Comparison of ENCODE assay signal across 10 mouse cellular contexts in the genomic region with DNA sequence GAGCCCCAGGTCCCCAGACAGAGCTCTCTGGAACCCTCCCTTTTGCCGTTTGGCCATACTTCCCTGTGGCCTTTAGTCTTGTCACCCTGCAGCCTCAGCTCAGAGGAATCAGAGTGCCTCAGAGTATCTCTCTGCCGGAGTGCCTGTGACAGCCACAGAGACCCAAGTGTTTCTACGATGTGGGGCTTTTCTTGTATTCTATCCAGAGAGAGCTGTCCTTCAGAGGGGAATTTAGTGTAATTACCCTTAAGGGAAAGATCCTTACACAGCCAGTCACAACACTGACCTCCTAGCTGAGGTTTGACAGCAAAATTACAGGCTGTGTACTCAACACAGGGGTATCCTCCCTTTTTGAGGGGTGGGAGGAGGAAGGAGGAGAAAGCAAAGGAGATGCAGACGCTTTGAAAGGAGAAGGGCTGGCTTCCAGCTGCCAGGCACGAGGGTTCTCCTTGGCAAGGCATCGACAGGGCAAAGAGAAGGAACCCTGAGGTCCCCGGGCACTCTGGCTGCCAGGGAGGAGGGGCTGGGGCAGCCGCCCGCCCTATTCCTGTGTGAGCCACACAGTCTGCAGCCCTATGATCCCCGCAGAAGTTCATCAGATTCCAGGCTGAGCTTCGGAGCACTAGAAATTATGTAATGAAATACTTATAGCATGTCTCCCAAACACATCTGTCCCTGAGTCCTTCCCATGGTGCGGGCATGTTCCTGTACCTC. TPM values are rescaled to one million over a fixed set of nuclear protein-coding genes. Genes with fewer than 3 reads are reported as not detected.
DNase-seq lines count a peak whose midpoint lies in the region; ATAC-seq and TF ChIP-seq lines count a peak whose summit lies in the region.
"Had no signal": no experiment of that assay in that cellular context is flagged by ENCODE, and none has a peak within 500 bp of the region (broad histone marks: within the 10 kb centered on the region; RNA-seq: fewer than 3 reads in every experiment).

No protein-coding gene starts in this region.

- H3K4me1 ChIP-seq in lung, adult 2 months (ENCODE audit: control insufficient read depth, insufficient read depth, low read length) = no peaks in the 10 kb centered on the region
- H3K4me1 ChIP-seq in embryonic facial prominence, embryonic 15.5 days = peaks cover 20% of the 10 kb centered on the region
- peaks cover 27% of the 10 kb centered on the region for H3K4me1 ChIP-seq in intestine, embryonic 15.5 days (replicated peaks)
- H3K4me1 ChIP-seq in midbrain, embryonic 14.5 days (ENCODE audit: control insufficient read depth, insufficient read depth, low read length) = peaks cover 20% of the 10 kb centered on the region

- H3K4me2 ChIP-seq in embryonic facial prominence, embryonic 15.5 days (replicated peaks) = peak overlapping the region; percentile 22
- H3K4me2 ChIP-seq in intestine, embryonic 15.5 days (replicated peaks) = peak overlapping the region; percentile 12; the same call in 1 of the 2 replicates
- H3K4me2 ChIP-seq in midbrain, embryonic 14.5 days (ENCODE audit: low read length) = 0 out of 2 replicates have a peak overlapping the region, but pooled peaks have one; percentile 11

- no peak for TF ChIP-seq POLR2A in lung, adult 2 months (IDR thresholded peaks at IDR 0.05; ENCODE audit: borderline replicate concordance, extremely low read depth, low read depth, low read length)

- peak; percentile 20 for DNase-seq in lung, adult 2 months
- DNase-seq in lung, postnatal 36 days = no peak
- DNase-seq in midbrain, embryonic 14.5 days = peak; percentile 45
- DNase-seq in layer of hippocampus, adult 8-10 months (ENCODE audit: low spot score in 2 of 2) = no peak
- no peak for DNase-seq in spleen, postnatal 36 days (ENCODE audit: low spot score in 2 of 2)
- DNase-seq in gastrocnemius, postnatal 4 days (ENCODE audit: low spot score in 2 of 2) = no peak

- H3K27me3 ChIP-seq in embryonic facial prominence, embryonic 15.5 days = peaks cover 12% of the 10 kb centered on the region
- no peaks in the 10 kb centered on the region for H3K27me3 ChIP-seq in intestine, embryonic 15.5 days (replicated peaks)
- no peaks in the 10 kb centered on the region for H3K27me3 ChIP-seq in midbrain, embryonic 14.5 days (ENCODE audit: control insufficient read depth, insufficient read depth, low read length)

- 25% methylated on average over 12 of the region's 12 CpGs for WGBS in lung, adult 2 months
- WGBS in embryonic facial prominence, embryonic 15.5 days = 8% methylated on average over 12 of the region's 12 CpGs
- 15% methylated on average over 12 of the region's 12 CpGs for WGBS in intestine, embryonic 15.5 days
- WGBS in midbrain, embryonic 14.5 days = 22% methylated on average over 12 of the region's 12 CpGs

- 0 out of 2 replicates have a peak overlapping the region, but pooled peaks have one; percentile 22 for H3K27ac ChIP-seq in embryonic facial prominence, embryonic 15.5 days (replicated peaks)
- H3K27ac ChIP-seq in intestine, embryonic 15.5 days = peak overlapping the region; percentile 76
- H3K27ac ChIP-seq in midbrain, embryonic 14.5 days (replicated peaks; ENCODE audit: low read depth, low read length) = peak overlapping the region; percentile 68

- H3K9me3 ChIP-seq in embryonic facial prominence, embryonic 15.5 days (replicated peaks) = no peaks in the 10 kb centered on the region
- H3K9me3 ChIP-seq in intestine, embryonic 15.5 days = no peaks in the 10 kb centered on the region
- H3K9me3 ChIP-seq in midbrain, embryonic 14.5 days (ENCODE audit: control insufficient read depth, low read length) = no peaks in the 10 kb centered on the region

- no peak overlapping the region for H3K9ac ChIP-seq in embryonic facial prominence, embryonic 15.5 days
- no peak overlapping the region for H3K9ac ChIP-seq in intestine, embryonic 15.5 days
- no peak overlapping the region for H3K9ac ChIP-seq in midbrain, embryonic 14.5 days (replicated peaks; ENCODE audit: low read length)

- H3K4me3 ChIP-seq in lung, adult 2 months (replicated peaks; ENCODE audit: extremely low read depth, low read depth, low read length) = no peak overlapping the region
- no peak overlapping the region for H3K4me3 ChIP-seq in embryonic facial prominence, embryonic 15.5 days (replicated peaks)
- no peak overlapping the region for H3K4me3 ChIP-seq in intestine, embryonic 15.5 days (replicated peaks)
- no peak overlapping the region for H3K4me3 ChIP-seq in midbrain, embryonic 14.5 days (replicated peaks; ENCODE audit: low read depth, low read length)
- H3K4me3 ChIP-seq: erythroblast, embryonic 14.5 days had no signal

- no peak for TF ChIP-seq CTCF in lung, adult 2 months (IDR thresholded peaks at IDR 0.05; ENCODE audit: insufficient read depth, low read length)

- no peaks in the 10 kb centered on the region for H3K36me3 ChIP-seq in embryonic facial prominence, embryonic 15.5 days
- no peaks in the 10 kb centered on the region for H3K36me3 ChIP-seq in intestine, embryonic 15.5 days
- H3K36me3 ChIP-seq in midbrain, embryonic 14.5 days (ENCODE audit: control insufficient read depth, insufficient read depth, low read length) = no peaks in the 10 kb centered on the region
- H3K36me3 ChIP-seq: G1E had no signal

- ATAC-seq in embryonic facial prominence, embryonic 15.5 days (ENCODE audit: insufficient number of reproducible peaks, low FRiP score, low TSS enrichment, low read depth) = peak; percentile 52
- peak; percentile 30 for ATAC-seq in intestine, embryonic 15.5 days
- no peak for ATAC-seq in midbrain, embryonic 14.5 days (ENCODE audit: low FRiP score, low TSS enrichment)

RNA-seq across cellular contexts. Expression of gene Foxp4, which starts 28.1 kb away (rescaled TPM):
- polyA plus RNA-seq in lung, adult 2 months (2012; rRNA removed) = 100 and 117 TPM in 2 replicates
- 17.0 and 19.3 TPM in 2 replicates for polyA plus RNA-seq in embryonic facial prominence, embryonic 15.5 days (2015; fragmentation: Nextera tagmentation; extraction: Ambion mirVana)
- polyA plus RNA-seq in intestine, embryonic 15.5 days (2015; fragmentation: Nextera tagmentation; extraction: Ambion mirVana) = 22.3 and 24.9 TPM in 2 replicates
- polyA plus RNA-seq in midbrain, embryonic 14.5 days (2014; fragmentation: Nextera tagmentation; extraction: Ambion mirVana) = 40.6 and 40.9 TPM in 2 replicates
- total RNA-seq in layer of hippocampus, adult 8-10 months (2022) = 10 to 100 TPM; 44.5 to 52.4 (median 49.1) TPM
- total RNA-seq in gastrocnemius, postnatal 4 days (2021) = 10 to 100 TPM; 18.9 to 22.3 TPM

Comparison
In these comparisons a context has a peak if more than half of its experiments do, and no peak if none do; other contexts are left out.
1. DNase-seq: peak in lung, adult 2 months (single experiment) and midbrain, embryonic 14.5 days (single experiment); none in lung, postnatal 36 days (single experiment), layer of hippocampus, adult 8-10 months (0 of 2), spleen, postnatal 36 days (0 of 2) and gastrocnemius, postnatal 4 days (0 of 2).
2. H3K27ac ChIP-seq: peak in every context shown above with its lines; median percentile 76 in intestine, embryonic 15.5 days; 68 in midbrain, embryonic 14.5 days; 22 in embryonic facial prominence, embryonic 15.5 days.
3. Peak in every context shown above with its lines, with median percentiles within 50 percentile points of each other: H3K4me2 ChIP-seq.